Comparison of ENCODE assay signal across 14 mouse cellular contexts in the genomic region with DNA sequence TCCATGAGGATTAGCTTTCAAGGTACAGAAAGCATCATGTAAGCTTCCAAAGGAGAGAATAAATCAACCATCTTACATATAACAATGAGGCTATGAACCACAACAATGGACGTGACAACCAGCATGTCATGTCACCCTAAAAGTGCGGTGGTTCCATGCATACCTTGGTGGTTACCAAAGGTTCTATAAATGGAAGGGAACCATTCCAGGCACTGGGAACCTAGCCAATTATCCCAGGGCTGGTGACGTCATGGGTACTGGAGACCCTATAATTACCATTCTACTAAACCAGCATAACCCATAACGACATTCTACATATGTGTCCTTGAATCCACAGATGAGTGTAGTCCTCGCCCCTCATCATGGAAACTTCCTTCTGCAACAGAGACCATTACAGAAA.
"Had no signal": no experiment of that assay in that cellular context is flagged by ENCODE, and none has a peak within 500 bp of the region (broad histone marks: within the 10 kb centered on the region; RNA-seq: fewer than 3 reads in every experiment).

No protein-coding gene starts in this region.

- H3K27ac ChIP-seq: layer of hippocampus, adult 2 months; liver, embryonic 13.5 days; midbrain, embryonic 10.5 days; midbrain, embryonic 13.5 days; stomach, embryonic 15.5 days had no signal

- H3K9ac ChIP-seq: liver, embryonic 13.5 days; midbrain, embryonic 13.5 days; stomach, embryonic 15.5 days had no signal

- H3K36me3 ChIP-seq: liver, embryonic 13.5 days; midbrain, embryonic 10.5 days; midbrain, embryonic 13.5 days; stomach, embryonic 15.5 days had no signal

- H3K4me1 ChIP-seq: liver, embryonic 13.5 days; megakaryocyte, embryonic 14.5 days; midbrain, embryonic 10.5 days; stomach, embryonic 15.5 days had no signal

- H3K4me2 ChIP-seq: liver, embryonic 13.5 days; midbrain, embryonic 13.5 days; stomach, embryonic 15.5 days had no signal

- H3K9me3 ChIP-seq: liver, embryonic 13.5 days; megakaryocyte, embryonic 14.5 days; midbrain, embryonic 10.5 days; midbrain, embryonic 13.5 days; stomach, embryonic 15.5 days had no signal

- DNase-seq: kidney, adult 9 months; kidney, postnatal 14 days; kidney, postnatal 4 days; layer of hippocampus, adult 9-11 months; liver, embryonic 13.5 days; lung, adult 2 months; lung, postnatal 36 days; thymus, postnatal 25 days had no signal

- H3K27me3 ChIP-seq: liver, embryonic 13.5 days; megakaryocyte, embryonic 14.5 days; midbrain, embryonic 13.5 days; stomach, embryonic 15.5 days had no signal

- H3K4me3 ChIP-seq: layer of hippocampus, adult 2 months; liver, embryonic 13.5 days; megakaryocyte, embryonic 14.5 days; midbrain, embryonic 10.5 days; midbrain, embryonic 13.5 days; stomach, embryonic 15.5 days had no signal

- ATAC-seq: lung, postnatal 0 days; midbrain, embryonic 13.5 days had no signal
